Mouse (Mus musculus) lung, adult 2 months (tissue): Measurements from ENCODE around the gene Hoxb5. TPM values are rescaled to one million over a fixed set of nuclear protein-coding genes. Genes with fewer than 3 reads are reported as not detected.
A peak's percentile ranks its signal among the peaks of the same experiment; 100 is the strongest.

ENCODE experiments used
- DNase-seq: peaks from one replicate; pipeline ENCODE4 v3.0.0; 2022
- H3K4me1 ChIP-seq: fragments of 200-500 bp; 2 replicates; pipeline ENCODE4 v1.6.1; 2011; ENCODE audit warnings: low read length; ENCODE audit not compliant: control insufficient read depth, insufficient read depth
- H3K4me3 ChIP-seq: fragments of 200-500 bp; replicated peaks from 2 replicates; pipeline ENCODE3; 2011; ENCODE audit warnings: low read depth, mild to moderate bottlenecking, control low read depth, low read length; ENCODE audit errors: extremely low read depth
- CTCF ChIP-seq: fragments of 200-500 bp; IDR thresholded peaks from 2 replicates; pipeline ENCODE4 v1.5.1; 2011; ENCODE audit warnings: mild to moderate bottlenecking, low read length, control low read depth; ENCODE audit not compliant: insufficient read depth
- POLR2A ChIP-seq: fragments of 200-500 bp; IDR thresholded peaks from 2 replicates; pipeline ENCODE4 v1.6.1; 2011; ENCODE audit warnings: low read depth, mild to moderate bottlenecking, control low read depth, low read length, borderline replicate concordance; ENCODE audit errors: extremely low read depth
- WGBS: fragments of 180-500 bp; shearing (Covaris S2); methylation state at CpG from one replicate; pipeline ENCODE4 v1.1.7; 2018; 5-methylcytosine and 5-hydroxymethylcytosine counted together
- polyA plus RNA-seq: library from polyadenylated mRNA; depleted of rRNA; stranded (reverse); fragments of >200 nt; gene quantifications from 2 replicates; pipeline ENCODE4 v1.2.3, GENCODE M21; 2012

Gene Hoxb5
- polyA plus RNA-seq, 1 experiment = 12.1 TPM

DNA sequence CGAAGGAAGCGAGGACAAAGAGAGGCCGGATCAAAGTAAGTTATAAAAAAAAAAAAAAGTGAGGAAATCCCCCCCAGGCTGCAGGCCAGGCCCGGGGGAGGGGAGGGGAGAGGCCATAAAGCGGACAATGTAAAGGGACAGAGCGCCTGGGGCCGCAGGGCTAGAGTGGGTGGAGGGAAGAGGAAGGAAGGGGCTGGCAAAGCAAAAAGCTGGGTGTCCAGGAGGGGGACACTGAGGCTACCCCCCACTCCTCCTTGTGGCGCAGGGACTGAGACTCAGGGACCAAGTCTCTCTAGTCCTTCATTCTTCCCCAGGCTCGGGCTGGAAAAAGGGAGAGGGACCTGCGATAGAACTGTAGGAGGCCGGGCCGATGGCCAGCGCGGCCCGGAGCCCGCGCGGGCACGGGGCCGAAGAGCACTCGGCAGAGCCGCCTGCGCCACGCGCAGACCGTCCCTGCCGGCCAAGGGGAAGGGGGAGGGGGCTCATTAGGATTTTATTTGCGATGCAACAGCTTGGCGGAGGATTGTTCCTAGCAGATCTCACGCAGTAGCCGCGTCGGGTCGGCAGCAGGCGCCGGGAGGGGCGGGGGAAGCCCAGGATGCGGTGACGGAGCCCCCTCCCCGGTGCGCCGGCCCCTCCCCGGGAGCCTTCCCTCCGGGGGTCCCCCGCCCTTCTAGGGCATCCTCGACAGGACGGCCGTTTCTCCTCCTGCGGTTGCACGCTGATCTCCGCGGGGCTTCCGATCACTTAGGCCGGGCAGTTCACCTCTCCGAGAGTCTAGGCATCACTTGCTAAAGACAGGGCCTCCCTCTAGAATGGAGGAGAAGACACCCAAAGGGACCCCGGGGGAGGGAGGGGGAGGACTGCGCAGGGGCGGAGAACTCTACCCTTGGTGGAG, 30.9 kb upstream of the Hoxb5 start:
- TF ChIP-seq CTCF (no peak), POLR2A (no peak)
- 4% methylated on average over 57 of the region's 58 CpGs for WGBS
- DNase-seq = no peak
- H3K4me3 ChIP-seq = no peak overlapping the region
- peaks cover 3% of the 10 kb centered on the region; the same call in 1 of the 2 replicates for H3K4me1 ChIP-seq

- TF ChIP-seq POLR2A (no peak), CTCF (no peak)
- WGBS = 18% methylated on average over 10 of the region's 10 CpGs
Measured at GRCm38 (mm10) chr11:96274428-96274827, 28.7 kb upstream of the Hoxb5 start.

GRCm38 (mm10) chr11:96275896-96276295, 27.2 kb upstream of the Hoxb5 start:
- H3K4me1 ChIP-seq = peaks cover 3% of the 10 kb centered on the region; the same call in 1 of the 2 replicates
- no peak overlapping the region for H3K4me3 ChIP-seq
- TF ChIP-seq CTCF = no peak
- TF ChIP-seq POLR2A = no peak
- 9% methylated on average over 4 of the region's 4 CpGs for WGBS
- DNase-seq = no peak

More at GRCm38 (mm10) chr11:96274428-96274827, 28.7 kb upstream of the Hoxb5 start:
- peaks cover 3% of the 10 kb centered on the region; the same call in 1 of the 2 replicates for H3K4me1 ChIP-seq
- no peak for DNase-seq
- H3K4me3 ChIP-seq = no peak overlapping the region

GRCm38 (mm10) chr11:96277151-96278044, 25.7 kb upstream of the Hoxb5 start:
- no peak for DNase-seq
- H3K4me1 ChIP-seq = no peaks in the 10 kb centered on the region
- H3K4me3 ChIP-seq = no peak overlapping the region
- TF ChIP-seq POLR2A (no peak), CTCF (no peak)
- 5% methylated on average over 35 of the region's 35 CpGs for WGBS

- Histone ChIP-seq H3K4me3 (no peak overlapping the region), H3K4me1 (0 out of 2 replicates have a peak, but pooled peaks cover 2% of the 10 kb centered on the region)
- no peak for DNase-seq
- TF ChIP-seq POLR2A = no peak
- TF ChIP-seq CTCF = no peak
- WGBS = 24% methylated on average over 14 of the region's 14 CpGs
Measured at GRCm38 (mm10) chr11:96278324-96278723, 24.8 kb upstream of the Hoxb5 start.

DNA sequence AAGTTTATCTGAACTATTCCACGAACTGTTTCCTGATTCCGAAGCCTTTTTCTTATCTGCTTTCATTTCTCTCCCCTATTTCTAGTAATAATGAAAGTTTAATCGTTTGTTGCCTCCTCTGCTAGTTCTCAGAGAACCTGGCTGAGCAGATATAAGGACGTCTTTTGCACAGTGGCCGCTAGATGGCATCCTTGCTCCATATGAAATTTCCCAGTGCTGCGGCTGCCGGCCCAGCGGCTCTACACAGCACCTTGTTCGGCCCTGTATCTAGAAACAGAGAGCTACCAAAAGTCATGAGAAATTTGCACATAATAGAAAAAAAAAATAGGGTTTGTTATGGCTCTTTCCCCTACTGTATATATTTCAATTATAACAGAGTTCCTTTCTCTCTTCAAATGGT, 24.4 kb upstream of the Hoxb5 start:
- peak; percentile 80 for DNase-seq
- TF ChIP-seq POLR2A = no peak
- peak; percentile 64 for TF ChIP-seq CTCF
- 0 out of 2 replicates have a peak, but pooled peaks cover 2% of the 10 kb centered on the region for H3K4me1 ChIP-seq
- H3K4me3 ChIP-seq = no peak overlapping the region
- 2% methylated on average over 9 of the region's 9 CpGs for WGBS

- TF ChIP-seq POLR2A (no peak), CTCF (no peak)
- H3K4me3 ChIP-seq = no peak overlapping the region
- no peak for DNase-seq
Measured at GRCm38 (mm10) chr11:96279421-96280233, 23.5 kb upstream of the Hoxb5 start.

DNA sequence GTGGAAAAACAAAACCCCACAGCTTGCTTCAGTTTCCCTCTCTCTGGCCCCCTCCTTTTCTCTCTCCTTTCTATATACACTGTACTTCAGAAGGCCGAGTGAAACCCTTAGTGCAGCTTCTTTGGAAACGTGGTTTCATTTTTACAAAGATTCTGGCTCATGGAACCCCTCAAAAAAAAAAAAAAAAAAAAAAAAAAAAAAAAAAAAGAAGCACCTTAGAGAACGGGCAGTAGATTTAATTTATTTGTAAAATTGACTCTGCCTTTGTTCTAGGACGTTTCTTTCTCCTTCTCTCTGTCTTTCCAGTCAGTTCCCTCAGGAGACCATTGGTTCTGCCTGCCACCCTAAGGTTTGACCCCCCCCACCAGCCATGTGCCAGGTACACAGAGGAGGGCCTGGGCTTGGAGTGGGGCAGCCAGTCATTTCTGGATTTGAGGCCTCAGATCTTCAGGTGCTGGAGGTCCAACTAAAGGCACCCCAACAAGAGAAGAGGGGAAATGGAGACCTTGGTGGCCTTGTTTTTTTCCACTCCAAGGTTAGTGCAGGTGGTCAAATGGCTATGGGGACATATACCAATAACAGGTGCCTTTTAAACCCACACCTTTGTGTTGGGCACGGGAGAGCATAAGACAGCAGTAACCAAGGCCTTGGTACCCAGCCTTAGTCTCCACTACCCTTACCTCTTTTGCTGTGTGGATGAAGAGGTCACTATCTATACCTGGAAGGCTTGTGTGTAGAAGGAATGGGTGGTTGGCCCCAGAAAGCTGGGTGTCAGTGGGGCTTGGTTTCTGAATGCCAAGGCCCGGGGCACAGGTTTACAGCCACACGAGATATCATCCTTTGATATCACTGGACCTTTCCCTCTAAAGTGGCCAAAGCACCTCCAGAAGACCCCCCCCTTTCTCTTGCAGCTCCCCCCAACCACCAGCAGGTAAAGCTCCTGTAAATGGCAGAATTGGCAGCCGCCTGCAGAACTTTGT, 22.4 kb upstream of the Hoxb5 start:
- TF ChIP-seq CTCF (no peak), POLR2A (no peak)
- no peak for DNase-seq
- WGBS = 37% methylated on average over 8 of the region's 8 CpGs
- 0 out of 2 replicates have a peak, but pooled peaks cover 2% of the 10 kb centered on the region for H3K4me1 ChIP-seq
- no peak overlapping the region for H3K4me3 ChIP-seq

More at GRCm38 (mm10) chr11:96279421-96280233, 23.5 kb upstream of the Hoxb5 start:
- WGBS = 7% methylated on average over 31 of the region's 31 CpGs
- 0 out of 2 replicates have a peak, but pooled peaks cover 2% of the 10 kb centered on the region for H3K4me1 ChIP-seq
